Mouse (Mus musculus): ENCODE data around the gene Adgrg1.
"Not testable (repeated sequence)": the region's sequence is repeated elsewhere in the genome, so short reads cannot be mapped to it uniquely, and the experiment has no call there.

The Adgrg1 gene

DNA sequence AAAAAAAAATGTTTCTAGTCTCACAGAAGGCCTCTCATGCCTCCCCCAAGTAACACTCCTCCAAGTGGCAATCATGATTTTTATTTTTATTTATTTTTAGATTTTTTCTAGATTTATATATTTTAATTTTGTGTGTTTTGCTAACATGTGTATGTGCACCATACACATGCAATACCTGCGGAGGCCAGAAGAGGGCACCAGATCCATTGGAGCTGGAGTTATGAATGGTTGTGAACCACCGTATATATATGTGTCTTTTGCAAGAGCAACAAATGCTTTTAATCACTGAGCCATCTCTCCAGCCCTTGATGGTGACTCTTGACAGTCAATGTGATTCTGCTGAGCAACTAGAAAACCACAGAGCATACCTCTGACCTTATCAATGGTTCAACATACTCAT is 50.9 kb downstream of the Adgrg1 start:
- in situ Hi-C loops (cut with MboI, MseI), result no loop called here

DNA sequence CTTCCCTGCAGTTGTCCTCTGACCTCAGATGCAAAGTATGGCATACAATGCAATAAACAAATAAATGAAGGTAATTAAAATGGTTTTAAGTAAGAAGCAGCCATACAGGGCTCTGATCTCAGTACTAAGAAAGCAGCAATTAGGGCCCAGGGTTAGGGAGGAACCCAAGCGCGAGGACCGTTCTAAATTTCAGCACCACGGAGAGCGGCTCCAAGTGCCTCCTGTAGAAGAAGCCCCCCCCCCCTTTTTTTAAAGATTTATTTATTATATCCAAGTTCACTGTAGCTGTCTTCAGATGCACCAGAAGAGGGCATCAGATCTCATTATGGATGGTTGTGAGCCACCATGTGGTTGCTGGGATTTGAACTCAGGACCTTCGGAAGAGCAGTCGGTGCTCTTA is 53.8 kb downstream of the Adgrg1 start:
- in situ Hi-C loops (cut with MboI, MseI), result not testable (repeated sequence)

DNA sequence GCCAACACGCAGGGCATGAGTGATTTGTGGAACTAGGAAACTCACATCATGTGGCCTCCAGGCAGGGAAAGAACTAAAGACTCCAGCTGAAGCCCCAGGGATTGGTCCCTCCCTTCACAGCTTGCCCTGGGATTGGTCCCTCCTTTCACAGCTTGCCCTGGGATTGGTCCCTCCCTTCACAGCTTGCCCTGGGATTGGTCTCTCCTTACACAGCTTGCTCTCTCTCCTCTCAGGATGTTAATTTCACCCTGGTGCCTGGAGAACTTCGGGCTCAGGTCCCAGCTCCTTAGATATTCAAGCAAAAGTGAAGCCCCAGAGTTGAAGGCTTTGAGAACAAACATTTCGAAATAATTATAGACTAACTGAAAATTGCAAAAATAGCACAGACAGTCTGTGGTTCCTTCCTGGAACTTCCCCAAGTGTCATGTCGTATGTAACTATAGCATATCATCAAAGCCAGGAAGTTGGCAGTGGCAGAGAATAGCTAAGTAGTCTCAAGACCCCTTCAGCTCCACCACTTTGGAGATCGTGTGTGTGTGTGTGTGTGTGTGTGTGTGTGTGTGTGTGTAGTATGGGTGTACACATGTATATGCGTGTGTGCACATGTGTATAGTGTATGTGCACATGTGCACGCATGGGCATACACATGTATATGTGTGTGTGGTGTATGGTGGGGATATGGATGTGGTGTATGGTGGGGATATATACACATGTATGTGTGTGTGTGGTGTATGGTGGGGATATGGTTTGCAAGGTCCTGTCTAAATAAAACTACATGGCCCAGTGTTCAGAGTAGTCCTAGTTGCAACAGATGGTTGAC is 62.8 kb downstream of the Adgrg1 start:
- in situ Hi-C loops (cut with MboI, MseI), result no loop called here

DNA sequence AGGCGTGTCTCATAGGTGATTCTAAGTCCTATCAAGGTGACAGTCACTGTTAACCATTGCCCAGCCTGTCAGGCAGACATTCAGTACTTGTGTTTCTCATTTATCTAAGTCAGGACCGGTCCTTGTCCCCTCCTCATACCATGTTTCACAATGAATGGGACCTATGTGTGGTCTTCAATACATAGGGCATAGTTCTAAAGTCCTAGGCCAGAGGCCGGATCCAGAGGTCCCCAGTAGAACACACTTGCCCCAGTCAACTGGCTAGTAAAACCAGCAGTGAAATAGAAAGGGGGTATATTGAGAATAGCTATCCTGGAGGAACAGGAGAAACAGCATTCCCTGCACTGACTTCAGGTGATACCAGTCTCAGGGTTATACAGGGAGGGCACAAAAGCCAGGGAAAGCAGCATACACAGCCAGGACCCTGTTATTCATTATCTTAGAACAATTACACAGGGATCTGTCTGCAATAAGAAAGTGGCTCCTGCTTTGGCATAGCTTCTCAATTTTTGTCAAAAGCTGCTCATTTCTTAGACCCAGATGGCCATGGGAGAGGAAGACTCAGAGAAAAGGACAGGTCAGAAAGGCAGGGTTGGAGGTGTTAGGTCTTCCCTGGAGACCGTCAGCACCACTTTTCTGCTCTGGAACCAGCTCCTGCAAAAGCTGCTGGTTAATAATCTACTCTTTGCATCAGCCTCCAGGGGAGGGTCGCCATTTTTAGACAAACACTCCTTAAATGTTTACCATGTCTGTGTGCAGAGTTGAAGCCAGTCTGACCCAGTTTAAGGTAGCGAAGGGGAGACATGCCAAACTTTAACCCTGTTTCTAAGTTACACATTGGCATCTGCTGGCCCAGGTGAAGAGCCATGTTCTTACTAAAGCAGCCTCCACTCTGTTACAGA is 67.6 kb downstream of the Adgrg1 start:
- in situ Hi-C loops (cut with MboI, MseI), result no loop called here

- in situ Hi-C loops (cut with MboI, MseI), result no loop called here
Measured at GRCm38 (mm10) chr8:95044811-95045210, 70.3 kb downstream of the Adgrg1 start.

DNA sequence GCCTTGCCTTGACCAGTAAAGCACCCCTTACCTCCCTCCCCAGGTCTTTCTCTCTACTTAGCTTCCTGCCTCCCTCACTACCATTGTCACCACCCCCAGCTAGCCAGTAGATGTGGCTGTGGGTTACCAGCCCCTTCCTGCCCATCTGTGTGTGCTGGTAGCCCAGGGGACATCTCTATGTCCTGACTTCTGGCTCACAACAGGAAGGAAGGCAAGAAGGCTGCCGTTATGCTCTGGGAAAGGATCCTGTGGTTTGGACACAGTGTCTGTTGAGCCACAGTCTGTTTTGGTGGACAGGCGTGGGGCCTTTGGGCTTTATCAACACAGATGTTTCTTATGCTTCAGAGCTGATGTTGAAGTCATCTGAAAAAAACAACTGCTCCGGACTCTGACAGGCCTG is 72.4 kb downstream of the Adgrg1 start:
- in situ Hi-C loops (cut with MboI, MseI), result no loop called here

DNA sequence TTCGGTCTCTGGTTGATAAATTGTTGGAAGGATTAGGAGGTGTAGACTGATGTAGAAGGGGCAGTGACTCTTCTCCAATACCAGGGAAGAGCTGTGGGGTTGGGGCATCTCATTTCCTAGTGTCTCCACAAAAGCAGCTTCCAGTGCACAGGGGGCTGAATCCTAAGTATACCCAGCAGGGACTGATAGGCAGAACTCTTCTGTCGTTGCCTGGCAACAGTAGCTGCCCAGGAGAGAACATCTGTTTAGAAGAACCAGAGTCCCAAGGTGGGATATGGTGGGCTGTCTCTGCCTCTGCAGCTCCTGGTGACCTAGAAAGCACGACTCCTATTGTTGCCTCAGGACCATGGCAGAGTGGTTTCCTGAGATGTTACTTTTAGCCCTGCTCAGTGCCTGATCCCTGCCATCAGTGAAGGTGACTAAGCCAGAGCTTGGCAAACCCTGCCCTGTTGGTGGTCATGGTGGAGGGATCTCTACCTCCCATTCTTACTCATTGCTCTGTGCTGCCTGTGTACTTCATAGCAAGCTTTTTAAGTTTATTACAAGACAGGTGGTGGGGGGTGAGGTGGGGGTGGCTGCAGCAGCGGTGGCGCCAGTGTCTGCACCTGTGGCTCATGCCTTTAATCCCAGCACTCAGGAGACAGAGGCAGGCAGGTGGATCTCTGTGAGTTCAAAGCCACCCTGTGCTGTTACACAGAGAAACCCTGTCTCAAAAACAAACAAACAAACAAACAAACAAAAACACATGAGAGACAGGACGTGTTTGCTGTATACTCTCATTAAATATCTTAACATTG is 73.5 kb downstream of the Adgrg1 start:
- in situ Hi-C loops (cut with MboI, MseI), result no loop called here

- in situ Hi-C loops (cut with MboI, MseI), result no loop called here
Measured at GRCm38 (mm10) chr8:95049636-95050035, 75.1 kb downstream of the Adgrg1 start.

DNA sequence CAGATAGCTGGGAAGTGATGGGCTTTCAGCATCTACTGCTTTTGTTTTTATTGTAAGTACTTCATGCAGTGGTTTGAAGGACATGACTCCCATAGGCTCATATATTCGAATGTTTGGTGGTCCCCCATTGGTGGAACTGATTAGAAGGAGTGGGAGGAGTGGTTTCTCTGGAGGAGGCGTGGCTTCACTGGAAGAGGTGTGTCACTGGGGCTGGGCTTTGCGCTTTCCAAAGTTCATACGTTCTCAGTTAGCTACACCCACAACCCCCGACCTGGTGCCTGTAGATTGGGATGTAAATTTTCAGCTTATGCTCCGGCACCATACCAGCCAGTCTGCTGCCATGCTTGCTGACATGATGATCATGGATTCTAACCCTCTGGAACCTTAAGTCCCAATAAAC is 79.9 kb downstream of the Adgrg1 start:
- in situ Hi-C loops (cut with MboI, MseI), result no loop called here

- in situ Hi-C loops (cut with MboI, MseI), result no loop called here
Measured at GRCm38 (mm10) chr8:95054927-95055510, 80.5 kb downstream of the Adgrg1 start, which contains the start of gene Drc7. Drc7 (plus strand) TSS chr8:95055103.

DNA sequence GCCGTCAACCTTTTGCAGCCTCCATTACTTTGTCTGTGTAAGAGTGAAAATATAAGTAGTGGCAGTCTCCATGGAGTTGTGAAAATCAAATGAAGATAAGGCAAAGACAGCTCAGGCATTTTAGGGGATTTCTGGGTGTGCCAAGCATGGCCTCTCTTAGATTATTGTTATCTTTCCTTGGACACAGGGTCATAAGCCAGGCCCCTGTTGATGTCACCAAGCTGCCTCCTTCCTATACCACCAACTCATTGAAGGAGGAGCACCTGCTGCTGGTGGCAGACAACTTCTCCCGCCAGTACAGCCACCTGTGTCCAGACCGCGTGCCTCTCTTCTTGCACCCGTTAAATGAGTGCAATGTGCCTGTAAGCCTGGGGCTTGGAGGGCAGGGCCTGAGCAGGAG is 81.9 kb downstream of the Adgrg1 start:
- in situ Hi-C loops (cut with MboI, MseI), result no loop called here

DNA sequence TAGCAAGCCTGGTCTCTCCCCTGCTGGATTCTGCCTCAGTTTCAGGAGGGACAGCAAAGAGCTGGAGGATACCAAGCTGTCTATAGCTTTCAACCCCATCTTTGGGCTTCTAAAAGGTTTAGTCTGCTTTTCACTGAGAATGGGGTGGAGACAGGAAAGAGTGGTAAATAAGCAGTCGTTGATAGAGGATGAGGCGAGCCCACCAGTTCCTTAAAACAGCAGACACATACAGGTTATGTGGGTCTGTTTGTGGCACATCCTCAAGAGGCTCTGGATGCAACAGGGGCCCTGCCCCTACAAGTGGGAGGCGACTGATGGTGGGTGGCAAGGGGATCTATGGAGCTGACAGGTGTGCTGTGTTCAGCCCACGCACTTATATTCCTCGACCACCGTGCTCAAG is 84.1 kb downstream of the Adgrg1 start:
- in situ Hi-C loops (cut with MboI, MseI), result no loop called here

DNA sequence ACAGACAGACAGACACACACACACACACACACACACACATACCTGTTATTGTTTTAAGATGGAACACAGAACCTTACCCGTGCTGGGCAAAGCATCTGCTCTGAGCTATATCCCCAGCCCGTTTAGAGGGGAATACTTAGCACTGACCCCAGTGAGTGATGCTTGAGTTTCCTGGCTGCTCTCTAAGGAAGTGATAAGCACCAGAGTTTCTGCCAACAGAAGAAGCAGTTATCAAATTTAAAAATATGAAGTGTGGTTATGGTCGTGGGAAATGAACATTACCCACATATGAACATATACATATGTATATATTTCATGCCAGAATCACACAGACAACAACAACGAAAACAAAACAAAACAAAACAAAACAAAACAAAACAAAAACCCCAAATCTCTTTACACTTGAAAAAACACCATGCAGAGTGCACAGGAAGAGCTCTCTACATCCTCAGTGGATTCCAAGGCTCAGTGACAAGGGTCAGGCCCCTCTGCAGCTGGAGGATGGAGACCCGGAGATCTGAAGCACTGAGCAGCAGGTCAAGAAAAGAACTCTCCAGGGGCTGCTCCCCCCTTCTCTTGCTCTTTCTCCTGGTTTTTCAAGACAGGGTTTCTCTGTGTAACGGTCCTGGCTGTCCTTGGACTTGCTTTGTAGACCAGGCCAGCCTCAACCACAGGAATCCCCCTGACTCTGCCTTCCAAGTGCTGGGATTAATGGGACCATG is 85.4 kb downstream of the Adgrg1 start:
- in situ Hi-C loops (cut with MboI, MseI), result no loop called here
